Mouse (Mus musculus): ENCODE measurements around the gene Matn4.

DNA sequence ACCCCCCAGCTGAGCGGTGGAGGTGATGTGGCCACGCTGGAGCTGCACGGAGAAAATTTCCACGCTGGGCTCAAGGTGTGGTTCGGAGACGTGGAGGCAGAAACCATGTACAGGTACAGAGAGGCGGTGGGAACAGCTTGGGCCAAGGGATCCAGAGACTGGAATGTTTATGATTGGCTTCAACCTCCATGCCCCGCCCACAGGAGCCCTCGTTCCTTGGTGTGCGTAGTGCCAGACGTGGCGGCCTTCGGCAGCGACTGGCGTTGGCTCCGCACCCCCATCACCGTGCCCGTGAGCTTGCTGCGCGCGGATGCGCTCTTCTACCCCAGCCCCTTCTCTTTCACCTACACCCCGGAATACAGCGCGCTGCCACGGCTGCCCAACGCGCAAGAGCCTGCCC, 9.2 kb upstream of the Matn4 start:
- TF ChIP-seq GATA1 (IDR thresholded peaks at IDR 0.05; ENCODE audit: low read length) (no peak), TAL1 (IDR thresholded peaks at IDR 0.05; ENCODE audit: low read length) (no peak; the same call in 2 of the 3 replicates)

Data from erythroblast, embryonic 14.5 days (primary cell).